Mouse (Mus musculus) heart, adult 2 months (tissue): Measurements from ENCODE around the gene Sema5b.

ENCODE experiments used
- CTCF ChIP-seq: fragments of 200-600 bp; IDR thresholded peaks from 2 replicates; pipeline ENCODE4 v1.8.1; 2022; ENCODE audit warnings: antibody characterized with exemption, mild to moderate bottlenecking, moderate library complexity
- EP300 ChIP-seq: fragments of 200-500 bp; IDR thresholded peaks from 2 replicates; pipeline ENCODE4 v1.6.1; 2011; ENCODE audit warnings: low read depth, low read length, control low read depth; ENCODE audit not compliant: insufficient read depth
- POLR2A ChIP-seq: fragments of 200-500 bp; IDR thresholded peaks from 2 replicates; pipeline ENCODE4 v1.6.1; 2011; ENCODE audit warnings: mild to moderate bottlenecking, low read depth, low read length, control low read depth; ENCODE audit not compliant: insufficient read depth

GRCm38 (mm10) chr16:35568225-35568880, 27.4 kb downstream of the Sema5b start:
- no peak for TF ChIP-seq POLR2A
- TF ChIP-seq CTCF = no peak
- no peak for TF ChIP-seq EP300
